Mouse (Mus musculus) CD8-positive naive resting alpha-beta T cell, adult 2 months (primary cell): Measurements from ENCODE around the gene 0610030E20Rik.
A peak's percentile ranks its signal among the peaks of the same experiment; 100 is the strongest.

Experiments used
- DNase-seq, 2 experiments: peaks; one replicate each; pipeline ENCODE4 v3.0.0; 2022; ENCODE audit warnings: low read depth in 2 of 2, low spot score in 2 of 2

Gene 0610030E20Rik

DNA sequence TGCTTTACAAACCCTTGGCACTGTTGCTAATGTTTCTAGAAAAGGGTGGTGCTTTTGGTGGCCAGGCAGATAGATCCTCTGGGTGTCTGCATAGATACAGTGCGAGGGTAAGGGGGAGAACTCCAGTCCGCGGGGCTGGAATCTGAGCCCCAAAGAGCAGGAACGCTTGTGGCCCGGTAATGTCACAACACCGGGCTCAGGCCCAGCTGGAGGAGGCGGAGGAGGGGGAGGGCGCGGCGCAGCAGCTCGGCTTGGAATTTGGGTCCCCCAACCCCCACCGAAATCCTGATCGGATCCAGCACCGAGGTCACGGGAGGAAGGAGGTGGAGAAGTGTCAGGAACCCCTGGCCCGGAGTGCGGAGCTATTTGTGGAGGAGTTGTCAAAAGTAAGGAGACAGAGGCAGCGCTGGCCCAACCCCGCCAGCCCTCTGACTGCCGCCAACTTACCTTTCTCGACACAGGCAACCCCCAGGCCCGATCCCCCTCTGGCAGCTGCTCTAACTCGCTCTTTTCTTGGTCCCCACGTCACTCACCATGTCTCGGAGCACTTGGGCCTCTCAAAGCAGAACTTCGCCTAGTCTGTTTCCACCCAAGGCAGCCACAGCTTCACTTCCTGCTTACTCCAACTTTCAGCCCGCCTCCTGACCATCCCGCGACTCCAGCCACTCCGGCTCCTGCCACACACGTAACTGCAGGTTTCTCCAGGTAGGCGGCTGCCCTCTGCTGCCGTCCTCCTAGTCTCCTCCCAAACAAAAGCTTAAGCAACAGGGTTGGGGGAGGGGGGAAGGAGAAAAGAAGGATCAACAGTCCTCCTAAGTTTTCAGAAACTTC lies 43.0 kb downstream of the 0610030E20Rik start, which contains the start of gene Vamp8:
TSS of gene Vamp8 (minus strand) at position 763 of the 831 bp plus-strand sequence.
- DNase-seq = peak; percentile 31 to 41

DNA sequence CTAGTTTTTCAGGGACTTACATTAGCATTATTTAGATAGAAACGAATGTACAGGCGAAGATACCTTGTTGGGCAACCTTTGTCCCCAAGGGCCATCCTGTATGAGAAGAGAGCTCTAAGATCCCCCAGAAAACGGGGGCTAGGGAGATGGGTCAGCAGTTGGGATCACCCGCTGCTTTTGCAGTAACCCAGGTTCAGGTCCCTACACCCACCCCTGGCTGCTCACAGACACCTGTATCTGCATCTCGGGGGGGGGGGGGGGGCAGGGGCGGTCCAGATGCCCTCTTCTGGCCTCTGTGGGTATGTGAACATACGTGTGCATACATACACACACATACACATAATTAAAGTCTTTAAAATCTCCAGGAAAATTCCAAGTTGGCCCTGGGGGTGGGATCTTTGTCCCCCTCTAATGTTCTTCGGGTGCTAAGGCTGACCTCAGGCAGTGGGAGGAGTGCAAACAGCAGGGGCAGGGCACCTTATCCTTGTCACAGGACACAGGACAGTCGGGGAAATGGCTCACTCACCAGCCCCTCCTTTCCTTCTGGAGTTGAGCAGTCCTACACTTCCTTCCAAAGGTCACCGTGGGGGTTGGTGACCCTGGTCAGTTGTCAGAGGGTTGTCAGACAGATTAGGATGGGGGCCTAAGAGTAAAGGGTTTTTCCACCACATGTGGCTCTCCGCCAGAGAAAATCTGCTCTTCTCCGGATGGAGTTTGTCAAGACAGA lies 43.8 kb downstream of the 0610030E20Rik start:
- DNase-seq = no peak

DNA sequence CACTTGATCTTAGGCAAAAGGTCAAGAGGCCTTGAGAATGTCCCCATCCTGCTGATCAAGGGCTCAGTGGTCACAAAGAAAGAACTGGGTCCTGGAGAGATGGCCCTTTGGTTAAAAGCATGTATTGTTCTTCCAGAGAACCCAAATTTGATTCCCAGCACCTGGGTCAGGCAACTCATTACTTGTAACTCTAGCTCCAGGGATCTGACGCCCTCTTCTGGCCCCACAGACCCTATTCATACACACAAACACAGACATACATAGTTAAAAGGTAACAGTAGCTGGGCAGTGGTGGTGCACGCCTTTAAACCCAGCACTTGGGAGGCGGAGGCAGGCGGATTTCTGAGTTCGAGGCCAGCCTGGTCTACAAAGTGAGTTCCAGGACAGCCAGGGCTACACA lies 45.2 kb downstream of the 0610030E20Rik start:
- no peak for DNase-seq

DNA sequence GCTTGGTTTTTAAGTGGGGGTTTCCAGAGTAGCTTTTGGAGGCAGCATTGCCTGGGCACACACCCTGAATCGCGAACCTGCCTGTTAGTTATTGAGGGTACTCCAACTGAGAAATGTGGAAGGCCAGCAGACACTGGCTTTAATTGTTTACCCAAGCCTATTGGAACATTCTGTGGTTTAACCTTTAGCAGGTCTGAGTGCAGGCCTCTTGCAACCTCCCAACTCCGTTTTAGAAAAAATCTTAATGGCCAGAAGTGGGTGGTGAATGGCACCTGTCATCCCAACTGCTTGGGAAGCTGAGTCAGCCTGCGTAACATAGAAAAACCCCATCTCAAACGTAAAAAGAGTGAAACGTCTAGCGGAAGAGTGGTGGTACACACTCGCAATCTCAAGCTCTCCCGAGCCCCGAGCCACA lies 49.7 kb downstream of the 0610030E20Rik start:
- DNase-seq = no peak

DNA sequence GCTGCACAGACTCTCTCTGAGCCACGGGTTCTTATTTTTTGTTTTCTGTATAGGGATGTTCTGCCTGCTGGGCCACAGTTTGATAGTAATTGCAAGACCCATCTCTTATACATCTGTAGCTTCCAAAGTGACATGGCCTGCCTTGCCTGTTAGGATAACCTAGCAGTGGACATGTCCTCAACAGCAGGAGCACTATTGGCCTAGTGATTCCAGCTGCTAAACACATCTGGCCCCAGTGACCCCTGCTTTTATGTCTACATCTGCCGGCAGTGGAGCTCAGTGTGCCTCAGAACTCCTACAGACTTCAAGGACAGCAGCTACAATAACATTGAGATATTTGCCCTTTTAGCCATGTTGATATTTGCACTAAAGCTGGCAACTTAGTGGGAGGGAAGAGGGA lies 52.9 kb downstream of the 0610030E20Rik start:
- DNase-seq = no peak

DNA sequence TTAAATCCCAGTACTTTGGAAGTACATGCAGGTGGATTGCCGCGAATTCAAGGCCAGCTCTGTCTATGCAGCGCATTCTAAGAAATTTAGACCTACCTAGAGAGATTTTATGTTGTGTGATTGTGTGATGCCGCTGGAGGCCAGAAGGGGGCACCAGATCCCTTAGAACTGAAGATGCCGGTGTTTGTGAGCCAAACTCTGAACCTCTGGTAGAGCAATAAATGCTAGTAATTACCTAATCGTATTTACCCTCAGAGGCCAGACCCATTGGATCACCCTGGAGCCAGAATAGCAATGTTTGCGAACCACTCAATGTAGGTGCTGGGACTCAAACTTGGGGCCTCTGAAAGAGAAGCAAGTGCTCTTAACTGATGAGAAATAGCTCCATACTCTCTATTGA lies 54.8 kb downstream of the 0610030E20Rik start:
- peak; percentile 69 to 82 for DNase-seq
